Mouse (Mus musculus) midbrain, embryonic 13.5 days (tissue): ENCODE measurements around the gene Gm813. TPM values are rescaled to one million over a fixed set of nuclear protein-coding genes. Genes with fewer than 3 reads are reported as not detected.

Experiments
- ATAC-seq: fragments of 200-750 bp; cut with Nextera tagmentation; 2 replicates; pipeline ENCODE4 v1.8.0; 2017; ENCODE audit warnings: mild to moderate bottlenecking, moderate TSS enrichment, moderate library complexity
- H3K27ac ChIP-seq: fragments of 300-500 bp; sonication (generic); 2 replicates; pipeline ENCODE4 v1.5.1; 2015; ENCODE audit warnings: inconsistent platforms, mild to moderate bottlenecking, moderate library complexity
- H3K27me3 ChIP-seq: fragments of 300-500 bp; sonication (generic); 2 replicates; pipeline ENCODE4 v1.6.1; 2015; ENCODE audit warnings: mild to moderate bottlenecking, inconsistent platforms
- H3K36me3 ChIP-seq: fragments of 300-500 bp; sonication (generic); 2 replicates; pipeline ENCODE4 v1.6.1; 2015; ENCODE audit warnings: mild to moderate bottlenecking, inconsistent platforms
- H3K4me1 ChIP-seq: fragments of 300-500 bp; sonication (generic); replicated peaks from 2 replicates; pipeline ENCODE4 v1.6.1; 2015; ENCODE audit warnings: inconsistent platforms
- H3K4me2 ChIP-seq: fragments of 300-500 bp; sonication (generic); replicated peaks from 2 replicates; pipeline ENCODE4 v1.6.1; 2015; ENCODE audit warnings: moderate library complexity, mild to moderate bottlenecking, inconsistent platforms
- H3K4me3 ChIP-seq: fragments of 300-500 bp; sonication (generic); replicated peaks from 2 replicates; pipeline ENCODE4 v1.5.1; 2015; ENCODE audit warnings: mild to moderate bottlenecking, inconsistent platforms
- H3K9ac ChIP-seq: fragments of 300-500 bp; sonication (generic); replicated peaks from 2 replicates; pipeline ENCODE4 v1.6.1; 2015; ENCODE audit warnings: mild to moderate bottlenecking, inconsistent platforms
- H3K9me3 ChIP-seq: fragments of 300-500 bp; sonication (generic); 2 replicates; pipeline ENCODE4 v1.6.1; 2016; ENCODE audit warnings: mild to moderate bottlenecking, inconsistent platforms
- WGBS: fragments of 180-500 bp; shearing (Covaris S2); methylation state at CpG from one replicate; pipeline ENCODE4 v1.1.7; 2015; 5-methylcytosine and 5-hydroxymethylcytosine counted together
- polyA plus RNA-seq: library from polyadenylated mRNA; unstranded; fragments of >200 nt; fragmentation: Nextera tagmentation; extraction: Ambion mirVana; gene quantifications from 2 replicates; pipeline ENCODE4 v1.2.1, GENCODE M21; 2015

Gene Gm813
- polyA plus RNA-seq, 1 experiment from 2014 or later, result not detected

GRCm38 (mm10) chr16:58635866-58636265, 19.1 kb upstream of the Gm813 start:
- Histone ChIP-seq H3K36me3 (no peaks in the 10 kb centered on the region), H3K27me3 (no peaks in the 10 kb centered on the region), H3K27ac (no peak overlapping the region), H3K9ac (no peak overlapping the region), H3K9me3 (no peaks in the 10 kb centered on the region), H3K4me2 (no peak overlapping the region), H3K4me3 (no peak overlapping the region), H3K4me1 (no peaks in the 10 kb centered on the region)
- WGBS, result 56% methylated on average over 2 of the region's 2 CpGs
- no peak for ATAC-seq

- H3K27me3 ChIP-seq, result no peaks in the 10 kb centered on the region
- no peak overlapping the region for H3K4me3 ChIP-seq
- H3K9ac ChIP-seq, result no peak overlapping the region
- H3K9me3 ChIP-seq, result no peaks in the 10 kb centered on the region
- no peak overlapping the region for H3K4me2 ChIP-seq
- H3K4me1 ChIP-seq, result no peaks in the 10 kb centered on the region
- WGBS, result 59% methylated on average over 2 of the region's 2 CpGs
- no peak overlapping the region for H3K27ac ChIP-seq
- H3K36me3 ChIP-seq, result no peaks in the 10 kb centered on the region
- ATAC-seq, result no peak
Observed at GRCm38 (mm10) chr16:58629736-58630135, 13.0 kb upstream of the Gm813 start.

GRCm38 (mm10) chr16:58628968-58629367, 12.2 kb upstream of the Gm813 start:
- Histone ChIP-seq H3K4me3 (no peak overlapping the region), H3K9ac (no peak overlapping the region), H3K36me3 (no peaks in the 10 kb centered on the region), H3K9me3 (no peaks in the 10 kb centered on the region), H3K27me3 (no peaks in the 10 kb centered on the region), H3K27ac (no peak overlapping the region), H3K4me1 (no peaks in the 10 kb centered on the region), H3K4me2 (no peak overlapping the region)
- 94% methylated on average over 5 of the region's 5 CpGs for WGBS
- ATAC-seq, result no peak

- Histone ChIP-seq H3K4me3 (no peak overlapping the region), H3K9ac (no peak overlapping the region), H3K27me3 (no peaks in the 10 kb centered on the region), H3K36me3 (no peaks in the 10 kb centered on the region), H3K4me2 (no peak overlapping the region), H3K4me1 (no peaks in the 10 kb centered on the region), H3K9me3 (no peaks in the 10 kb centered on the region), H3K27ac (no peak overlapping the region)
- no peak for ATAC-seq
- 92% methylated on average over 2 of the region's 2 CpGs for WGBS
Observed at GRCm38 (mm10) chr16:58628336-58628680, 11.5 kb upstream of the Gm813 start.

- Histone ChIP-seq H3K4me1 (no peaks in the 10 kb centered on the region), H3K36me3 (no peaks in the 10 kb centered on the region), H3K27me3 (no peaks in the 10 kb centered on the region), H3K4me3 (no peak overlapping the region), H3K9ac (no peak overlapping the region), H3K27ac (no peak overlapping the region), H3K9me3 (no peaks in the 10 kb centered on the region), H3K4me2 (no peak overlapping the region)
- WGBS, result 87% methylated on average over 4 of the region's 4 CpGs
- ATAC-seq, result no peak
Observed at GRCm38 (mm10) chr16:58627597-58628335, 11.0 kb upstream of the Gm813 start.

- no peak overlapping the region for H3K4me3 ChIP-seq
- no peak overlapping the region for H3K4me2 ChIP-seq
- no peaks in the 10 kb centered on the region for H3K36me3 ChIP-seq
- no peak overlapping the region for H3K9ac ChIP-seq
- no peak; the same call in 1 of the 2 replicates for ATAC-seq
- no peaks in the 10 kb centered on the region for H3K9me3 ChIP-seq
- H3K4me1 ChIP-seq, result no peaks in the 10 kb centered on the region
- H3K27ac ChIP-seq, result no peak overlapping the region
- H3K27me3 ChIP-seq, result no peaks in the 10 kb centered on the region
- 91% methylated on average over 6 of the region's 6 CpGs for WGBS
Observed at GRCm38 (mm10) chr16:58623944-58624343, 7.2 kb upstream of the Gm813 start.

- Histone ChIP-seq H3K4me3 (no peak overlapping the region), H3K36me3 (no peaks in the 10 kb centered on the region), H3K27ac (no peak overlapping the region), H3K4me1 (no peaks in the 10 kb centered on the region), H3K4me2 (no peak overlapping the region), H3K9ac (no peak overlapping the region), H3K9me3 (no peaks in the 10 kb centered on the region), H3K27me3 (no peaks in the 10 kb centered on the region)
- ATAC-seq, result no peak
- 81% methylated on average over 4 of the region's 4 CpGs for WGBS
Observed at GRCm38 (mm10) chr16:58623114-58623513, 6.3 kb upstream of the Gm813 start.

- no peak overlapping the region for H3K9ac ChIP-seq
- H3K4me2 ChIP-seq, result no peak overlapping the region
- no peaks in the 10 kb centered on the region for H3K27me3 ChIP-seq
- H3K4me1 ChIP-seq, result no peaks in the 10 kb centered on the region
- no peaks in the 10 kb centered on the region for H3K9me3 ChIP-seq
- H3K36me3 ChIP-seq, result no peaks in the 10 kb centered on the region
- H3K27ac ChIP-seq, result no peak overlapping the region
- 92% methylated on average over 3 of the region's 3 CpGs for WGBS
- ATAC-seq, result no peak
- H3K4me3 ChIP-seq, result no peak overlapping the region
Observed at GRCm38 (mm10) chr16:58622377-58622776, 5.6 kb upstream of the Gm813 start.

- no peak overlapping the region for H3K4me3 ChIP-seq
- ATAC-seq, result no peak
- no peak overlapping the region for H3K9ac ChIP-seq
- no peak overlapping the region for H3K4me2 ChIP-seq
- no peaks in the 10 kb centered on the region for H3K9me3 ChIP-seq
- no peaks in the 10 kb centered on the region for H3K27me3 ChIP-seq
- H3K27ac ChIP-seq, result no peak overlapping the region
- no peaks in the 10 kb centered on the region for H3K36me3 ChIP-seq
- H3K4me1 ChIP-seq, result no peaks in the 10 kb centered on the region
Observed at GRCm38 (mm10) chr16:58617346-58617745, 568 bp upstream of the Gm813 start.

- no peak overlapping the region for H3K27ac ChIP-seq
- WGBS, result 77% methylated on average over 3 of the region's 3 CpGs
- no peaks in the 10 kb centered on the region for H3K4me1 ChIP-seq
- no peak overlapping the region for H3K4me3 ChIP-seq
- no peak overlapping the region for H3K4me2 ChIP-seq
- no peak overlapping the region for H3K9ac ChIP-seq
- no peaks in the 10 kb centered on the region for H3K27me3 ChIP-seq
- ATAC-seq, result no peak
- H3K36me3 ChIP-seq, result no peaks in the 10 kb centered on the region
- no peaks in the 10 kb centered on the region for H3K9me3 ChIP-seq
Observed at GRCm38 (mm10) chr16:58612969-58613368, 3.8 kb downstream of the Gm813 start.

GRCm38 (mm10) chr16:58607101-58607500, 9.7 kb downstream of the Gm813 start:
- no peak for ATAC-seq
- Histone ChIP-seq H3K4me3 (no peak overlapping the region), H3K27ac (no peak overlapping the region)

GRCm38 (mm10) chr16:58604680-58605079, 12.1 kb downstream of the Gm813 start:
- no peak for ATAC-seq
- Histone ChIP-seq H3K4me3 (no peak overlapping the region), H3K9ac (no peak overlapping the region), H3K4me1 (no peaks in the 10 kb centered on the region), H3K9me3 (no peaks in the 10 kb centered on the region), H3K4me2 (no peak overlapping the region), H3K27me3 (no peaks in the 10 kb centered on the region), H3K36me3 (no peaks in the 10 kb centered on the region), H3K27ac (no peak overlapping the region)

More at GRCm38 (mm10) chr16:58607101-58607500, 9.7 kb downstream of the Gm813 start:
- no peak overlapping the region for H3K9ac ChIP-seq
- H3K36me3 ChIP-seq, result no peaks in the 10 kb centered on the region
- no peaks in the 10 kb centered on the region for H3K9me3 ChIP-seq
- WGBS, result 83% methylated on average over 5 of the region's 5 CpGs
- H3K27me3 ChIP-seq, result no peaks in the 10 kb centered on the region
- H3K4me1 ChIP-seq, result no peaks in the 10 kb centered on the region
- H3K4me2 ChIP-seq, result no peak overlapping the region

- Histone ChIP-seq H3K4me2 (no peak overlapping the region), H3K4me3 (no peak overlapping the region), H3K9ac (no peak overlapping the region), H3K36me3 (no peaks in the 10 kb centered on the region), H3K4me1 (no peaks in the 10 kb centered on the region), H3K27ac (no peak overlapping the region), H3K27me3 (no peaks in the 10 kb centered on the region), H3K9me3 (no peaks in the 10 kb centered on the region)
- ATAC-seq, result no peak
- 99% methylated on average over 2 of the region's 2 CpGs for WGBS
Observed at GRCm38 (mm10) chr16:58603831-58604230, 12.9 kb downstream of the Gm813 start.
